Mouse (Mus musculus): ENCODE results near the gene Reg3g.
"Not testable (repeated sequence)": the region's sequence is repeated elsewhere in the genome, so short reads cannot be mapped to it uniquely, and the experiment has no call there.

Reg3g gene

GRCm38 (mm10) chr6:78468772-78469171 is at the start of gene Reg3g:
Gene Reg3g, minus strand, starts transcription at chr6:78468872.
- no peak for DNase-seq

GRCm38 (mm10) chr6:78515777-78516446 is 47.2 kb upstream of the Reg3g start:
- peak; percentile 14 for DNase-seq

- peak; percentile 42 for DNase-seq
These were observed 44.2 kb upstream of the Reg3g start for GRCm38 (mm10) chr6:78512833-78513232.

- DNase-seq: no peak
These were observed 41.7 kb upstream of the Reg3g start for GRCm38 (mm10) chr6:78510173-78510900.

GRCm38 (mm10) chr6:78505745-78506144 is 37.1 kb upstream of the Reg3g start:
- no peak for DNase-seq

GRCm38 (mm10) chr6:78494633-78495032 is 26.0 kb upstream of the Reg3g start:
- no peak for DNase-seq

- no peak for DNase-seq
These were observed 615 bp upstream of the Reg3g start for GRCm38 (mm10) chr6:78469287-78469686.

- DNase-seq: no peak
These were observed 5.4 kb downstream of the Reg3g start for GRCm38 (mm10) chr6:78463266-78463665.

GRCm38 (mm10) chr6:78462360-78462759 is 6.3 kb downstream of the Reg3g start:
- no peak for DNase-seq

- DNase-seq: peak; percentile 7
These were observed 8.4 kb downstream of the Reg3g start for GRCm38 (mm10) chr6:78460191-78460825.

GRCm38 (mm10) chr6:78452804-78453203 is 15.9 kb downstream of the Reg3g start:
- DNase-seq: no peak

GRCm38 (mm10) chr6:78448409-78448808 is 20.3 kb downstream of the Reg3g start:
- no peak for DNase-seq

- no peak for DNase-seq
These were observed 21.5 kb downstream of the Reg3g start for GRCm38 (mm10) chr6:78447202-78447601.

GRCm38 (mm10) chr6:78425497-78425896 is 43.2 kb downstream of the Reg3g start:
- no peak for DNase-seq

GRCm38 (mm10) chr6:78422411-78422810 is 46.3 kb downstream of the Reg3g start, which contains the start of gene Reg1:
Gene Reg1, plus strand, starts transcription at chr6:78422711.
- not testable (repeated sequence) for DNase-seq
